In genomic region chr9:113610776-113611175, GRCm38 (mm10) we compare ENCODE assay signal across 23 mouse cellular contexts.
"Had no signal": no experiment of that assay in that cellular context is flagged by ENCODE, and none has a peak within 500 bp of the region (broad histone marks: within the 10 kb centered on the region; RNA-seq: fewer than 3 reads in every experiment).

No protein-coding gene starts in this region.

- H3K36me3 ChIP-seq: heart, embryonic 13.5 days; heart, embryonic 15.5 days; hindbrain, embryonic 10.5 days; hindbrain, embryonic 12.5 days; intestine, embryonic 15.5 days; limb, embryonic 10.5 days; limb, embryonic 12.5 days; liver, embryonic 13.5 days had no signal

- H3K27ac ChIP-seq: gastrocnemius, adult 2 months; heart, adult 2 months; heart, embryonic 13.5 days; heart, embryonic 15.5 days; hindbrain, embryonic 10.5 days; hindbrain, embryonic 12.5 days; hindbrain, embryonic 14.5 days; intestine, embryonic 15.5 days; layer of hippocampus, adult 2 months; left cerebral cortex, adult 2 months; limb, embryonic 10.5 days; limb, embryonic 12.5 days; liver, embryonic 13.5 days had no signal

- H3K27me3 ChIP-seq: heart, embryonic 13.5 days; heart, embryonic 15.5 days; hindbrain, embryonic 12.5 days; intestine, embryonic 15.5 days; limb, embryonic 12.5 days; liver, embryonic 13.5 days had no signal

- DNase-seq: gastrocnemius, adult 2 months; gastrocnemius, postnatal 10 days; gastrocnemius, postnatal 25 days; heart, adult 2 months; heart, postnatal 14 days; heart, postnatal 36 days; kidney, adult 18-20 months; kidney, adult 8-10 months; kidney, postnatal 10 days; kidney, postnatal 25 days; kidney, postnatal 4 days; liver; liver, embryonic 13.5 days had no signal

- H3K4me3 ChIP-seq: gastrocnemius, adult 2 months; heart, adult 2 months; heart, embryonic 13.5 days; heart, embryonic 15.5 days; hindbrain, embryonic 10.5 days; hindbrain, embryonic 12.5 days; intestine, embryonic 15.5 days; layer of hippocampus, adult 2 months; left cerebral cortex, adult 2 months; limb, embryonic 10.5 days; limb, embryonic 12.5 days; liver, embryonic 13.5 days had no signal

- H3K9me3 ChIP-seq: heart, embryonic 13.5 days; heart, embryonic 15.5 days; hindbrain, embryonic 10.5 days; hindbrain, embryonic 12.5 days; intestine, embryonic 15.5 days; limb, embryonic 10.5 days; limb, embryonic 12.5 days; liver, embryonic 13.5 days had no signal

- H3K4me1 ChIP-seq: heart, embryonic 13.5 days; heart, embryonic 15.5 days; hindbrain, embryonic 10.5 days; hindbrain, embryonic 12.5 days; intestine, embryonic 15.5 days; liver, embryonic 13.5 days had no signal
